Mouse (Mus musculus) neural tube, embryonic 14.5 days (tissue): ENCODE results near the gene Srbd1. TPM values are rescaled to one million over a fixed set of nuclear protein-coding genes. Genes with fewer than 3 reads are reported as not detected.

Source experiments
- ATAC-seq: fragments of 200-750 bp; cut with Nextera tagmentation; 2 replicates; pipeline ENCODE4 v1.8.0; 2017; ENCODE audit warnings: low read depth, mild to moderate bottlenecking, moderate TSS enrichment, moderate library complexity
- H3K27ac ChIP-seq: fragments of 300-500 bp; sonication (generic); 2 replicates; pipeline ENCODE4 v1.5.1; 2014; ENCODE audit warnings: low read depth, mild to moderate bottlenecking, control low read depth, low read length, moderate library complexity, mixed read lengths
- H3K27me3 ChIP-seq: fragments of 300-500 bp; sonication (generic); 2 replicates; pipeline ENCODE4 v1.6.1; 2014; ENCODE audit warnings: low read length; ENCODE audit not compliant: control insufficient read depth, insufficient read depth
- H3K36me3 ChIP-seq: fragments of 300-500 bp; sonication (generic); 2 replicates; pipeline ENCODE4 v1.6.1; 2014; ENCODE audit warnings: low read length, mixed read lengths; ENCODE audit not compliant: control insufficient read depth, insufficient read depth
- H3K4me1 ChIP-seq: fragments of 300-500 bp; sonication (generic); 2 replicates; pipeline ENCODE4 v1.6.1; 2014; ENCODE audit warnings: low read length; ENCODE audit not compliant: control insufficient read depth, insufficient read depth
- H3K4me2 ChIP-seq: fragments of 300-500 bp; sonication (generic); 2 replicates; pipeline ENCODE4 v1.6.1; 2014; ENCODE audit warnings: mild to moderate bottlenecking, low read depth, low read length, control low read depth
- H3K4me3 ChIP-seq: fragments of 300-500 bp; sonication (generic); 2 replicates; pipeline ENCODE4 v1.5.1; 2014; ENCODE audit warnings: low read depth, low read length, control low read depth, mixed read lengths
- H3K9ac ChIP-seq: fragments of 300-500 bp; sonication (generic); replicated peaks from 2 replicates; pipeline ENCODE4 v1.6.1; 2014; ENCODE audit warnings: low read depth, mild to moderate bottlenecking, control low read depth, low read length, mixed read lengths
- H3K9me3 ChIP-seq: fragments of 300-500 bp; sonication (generic); 2 replicates; pipeline ENCODE4 v1.6.1; 2016; ENCODE audit warnings: low read length; ENCODE audit not compliant: control insufficient read depth
- WGBS: fragments of 180-500 bp; shearing (Covaris S2); extraction: QIAGEN DNeasy Blood & Tissue Kit; methylation state at CpG from one replicate; pipeline ENCODE4 v1.1.7; 2014; 5-methylcytosine and 5-hydroxymethylcytosine counted together
- polyA plus RNA-seq: library from polyadenylated mRNA; unstranded; fragments of >200 nt; fragmentation: Nextera tagmentation; extraction: Ambion mirVana; gene quantifications from 2 replicates; pipeline ENCODE4 v1.2.1, GENCODE M21; 2014

Gene Srbd1
- polyA plus RNA-seq, 1 experiment from 2014 or later: 8.9 TPM

DNA sequence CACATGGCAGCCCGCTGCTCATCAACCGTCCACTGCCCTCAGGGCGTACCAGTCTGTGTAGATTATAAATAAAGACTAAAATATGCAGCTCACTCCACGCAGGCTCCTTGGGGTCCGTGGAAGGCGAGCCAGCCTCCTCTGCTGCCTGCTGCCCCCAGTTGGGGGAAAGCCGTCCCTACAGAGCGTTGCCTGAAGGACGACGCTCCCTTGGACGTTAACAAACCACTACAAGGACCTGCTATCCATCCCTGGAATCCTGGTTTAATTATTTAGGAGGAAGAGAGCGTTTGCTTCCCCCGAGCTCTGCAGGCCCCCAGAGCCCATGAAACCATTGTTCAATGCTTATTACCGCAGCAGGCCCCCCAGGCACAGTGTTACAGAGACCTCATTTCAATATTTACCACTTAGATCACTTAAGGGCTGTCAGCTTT is 201.4 kb downstream of the Srbd1 start:
- no peak overlapping the region for H3K27ac ChIP-seq
- ATAC-seq: peak; percentile 68
- H3K4me1 ChIP-seq: peaks cover 10% of the 10 kb centered on the region; the same call in 1 of the 2 replicates
- no peaks in the 10 kb centered on the region for H3K27me3 ChIP-seq
- no peak overlapping the region for H3K9ac ChIP-seq
- H3K36me3 ChIP-seq: no peaks in the 10 kb centered on the region
- peak overlapping the region; percentile 3; the same call in 1 of the 2 replicates for H3K4me2 ChIP-seq
- H3K9me3 ChIP-seq: no peaks in the 10 kb centered on the region
- WGBS: 20% methylated on average over 14 of the region's 14 CpGs
- H3K4me3 ChIP-seq: no peak overlapping the region

DNA sequence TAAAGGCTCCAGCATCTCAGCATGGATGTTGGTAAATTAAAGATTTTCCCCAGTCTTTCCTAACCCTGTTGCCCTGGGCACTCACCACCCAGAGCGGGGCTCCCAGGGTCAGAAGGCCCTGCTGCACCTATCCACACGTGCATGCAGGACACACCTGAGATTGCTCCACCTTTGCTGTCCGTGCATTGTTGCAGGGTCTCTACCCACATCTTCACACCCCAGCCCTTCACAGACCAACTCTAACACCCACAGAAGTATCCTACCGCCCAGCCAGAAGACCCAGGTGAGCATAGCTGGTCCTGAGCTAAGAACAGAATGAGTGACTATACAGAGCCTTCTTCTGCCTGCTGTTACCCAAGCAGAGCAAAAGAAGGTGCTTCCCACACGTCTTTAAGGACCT is 201.9 kb downstream of the Srbd1 start:
- 86% methylated on average over 5 of the region's 5 CpGs for WGBS
- ATAC-seq: 0 out of 2 replicates have a peak, but pooled peaks have one; percentile 39
- Histone ChIP-seq H3K9me3 (no peaks in the 10 kb centered on the region), H3K4me1 (peaks cover 10% of the 10 kb centered on the region; the same call in 1 of the 2 replicates), H3K27me3 (no peaks in the 10 kb centered on the region), H3K27ac (no peak overlapping the region), H3K4me3 (no peak overlapping the region), H3K36me3 (no peaks in the 10 kb centered on the region), H3K4me2 (0 out of 2 replicates have a peak overlapping the region, but pooled peaks have one; percentile 3), H3K9ac (no peak overlapping the region)

DNA sequence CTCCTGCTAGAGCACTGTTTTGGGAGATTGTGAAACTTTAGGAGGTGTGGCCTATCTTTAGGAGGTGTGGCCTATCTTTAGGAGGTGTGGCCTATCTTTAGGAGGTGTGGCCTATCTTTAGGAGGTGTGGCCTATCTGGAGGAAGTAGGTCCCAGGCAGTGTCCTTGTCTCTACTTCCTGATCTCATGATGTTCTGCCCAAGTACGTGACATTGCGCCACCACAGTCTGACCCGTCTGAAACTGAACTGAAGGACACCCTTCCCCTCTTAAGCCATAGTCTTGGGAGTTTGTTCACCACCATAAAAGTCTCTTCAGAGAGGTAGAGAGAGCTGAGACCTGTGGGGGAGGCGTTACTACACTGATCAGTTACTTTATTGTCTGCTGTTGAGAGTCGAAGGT is 202.9 kb downstream of the Srbd1 start:
- Histone ChIP-seq H3K9ac (no peak overlapping the region), H3K4me2 (no peak overlapping the region), H3K36me3 (no peaks in the 10 kb centered on the region), H3K27ac (no peak overlapping the region), H3K4me3 (no peak overlapping the region), H3K27me3 (no peaks in the 10 kb centered on the region), H3K9me3 (no peaks in the 10 kb centered on the region), H3K4me1 (peaks cover 10% of the 10 kb centered on the region; the same call in 1 of the 2 replicates)
- ATAC-seq: no peak
- 89% methylated on average over 5 of the region's 5 CpGs for WGBS

DNA sequence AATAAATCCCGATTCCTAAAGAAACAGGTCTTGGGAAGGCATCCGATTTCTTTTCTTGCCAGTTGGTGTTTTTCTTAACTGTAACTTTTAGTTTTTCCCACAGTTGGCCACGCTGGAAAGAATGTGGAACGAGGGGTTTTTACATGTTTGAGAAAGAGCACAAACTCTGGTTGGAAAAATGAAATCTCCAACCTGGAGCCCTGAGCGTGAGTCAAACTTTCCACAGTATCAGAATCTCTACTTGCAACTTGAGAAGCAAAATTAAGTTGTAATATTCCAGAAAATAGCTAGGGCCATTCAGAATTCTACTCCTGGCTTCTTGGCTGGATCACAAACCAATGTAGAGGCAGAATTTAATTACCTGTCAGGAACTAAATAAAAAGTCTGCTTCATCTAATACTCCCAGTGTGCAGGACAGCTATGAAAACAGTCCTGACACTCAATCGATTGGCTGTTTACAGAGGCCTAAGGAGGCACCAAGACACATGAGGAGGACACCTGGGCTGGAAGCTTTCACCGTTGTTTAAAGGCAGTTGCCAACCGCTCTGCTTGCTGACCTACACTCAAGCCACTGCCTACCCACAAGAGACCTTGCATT is 203.7 kb downstream of the Srbd1 start:
- WGBS: 90% methylated on average over 8 of the region's 8 CpGs
- no peaks in the 10 kb centered on the region for H3K9me3 ChIP-seq
- ATAC-seq: no peak

DNA sequence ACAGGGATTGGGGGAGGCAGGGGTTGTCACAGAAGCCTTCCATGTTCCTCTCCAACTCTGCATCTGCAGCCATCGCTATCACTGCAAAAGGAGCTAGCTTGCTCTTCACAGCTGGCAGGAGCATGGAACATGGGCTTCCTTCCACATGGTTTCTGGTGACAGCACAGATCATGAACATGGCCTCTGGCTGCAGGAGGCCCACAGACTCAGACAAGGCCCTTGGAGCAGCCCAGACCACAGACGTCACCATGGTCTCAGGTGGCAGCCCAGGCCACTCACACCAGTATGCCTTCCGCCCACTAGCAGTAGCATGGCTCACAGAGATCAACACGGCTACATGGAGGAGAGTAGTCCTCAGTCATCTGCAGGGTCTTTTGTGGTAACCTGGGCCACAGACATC is 207.8 kb downstream of the Srbd1 start:
- Histone ChIP-seq H3K9me3 (no peaks in the 10 kb centered on the region), H3K4me3 (no peak overlapping the region), H3K4me2 (no peak overlapping the region), H3K9ac (no peak overlapping the region), H3K27ac (no peak overlapping the region), H3K27me3 (no peaks in the 10 kb centered on the region), H3K4me1 (0 out of 2 replicates have a peak, but pooled peaks cover 6% of the 10 kb centered on the region), H3K36me3 (no peaks in the 10 kb centered on the region)
- ATAC-seq: no peak
- WGBS: 94% methylated on average over 4 of the region's 4 CpGs

More for the DNA sequence above, 203.7 kb downstream of the Srbd1 start:
- Histone ChIP-seq H3K36me3 (no peaks in the 10 kb centered on the region), H3K4me3 (no peak overlapping the region), H3K27ac (no peak overlapping the region), H3K4me2 (no peak overlapping the region), H3K9ac (no peak overlapping the region), H3K27me3 (no peaks in the 10 kb centered on the region), H3K4me1 (peaks cover 10% of the 10 kb centered on the region; the same call in 1 of the 2 replicates)

DNA sequence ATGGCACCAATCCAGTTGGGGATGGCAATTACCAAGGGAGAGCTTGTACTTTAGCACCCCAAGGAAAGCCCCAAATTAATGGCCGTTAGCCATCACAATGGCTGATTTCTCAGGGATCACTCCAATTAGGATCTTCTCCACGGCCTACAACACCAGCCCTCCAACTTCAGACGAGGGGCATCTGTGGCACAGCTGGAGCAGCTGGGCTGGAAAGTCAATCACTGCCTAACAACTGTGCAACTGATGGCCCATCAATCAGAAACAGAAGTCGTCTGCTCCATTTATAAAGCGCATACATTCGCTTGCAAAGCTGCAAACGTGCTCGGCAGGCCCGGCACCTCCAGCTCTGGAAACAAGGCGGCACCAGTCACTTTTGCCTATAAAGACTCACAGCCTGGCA is 209.7 kb downstream of the Srbd1 start:
- no peak overlapping the region for H3K4me2 ChIP-seq
- ATAC-seq: peak; percentile 75; the same call in 1 of the 2 replicates
- no peaks in the 10 kb centered on the region for H3K9me3 ChIP-seq
- H3K4me1 ChIP-seq: 0 out of 2 replicates have a peak, but pooled peaks cover 6% of the 10 kb centered on the region
- 19% methylated on average over 10 of the region's 10 CpGs for WGBS
- no peak overlapping the region for H3K4me3 ChIP-seq
- no peak overlapping the region for H3K9ac ChIP-seq
- peak overlapping the region; percentile 40; the same call in 1 of the 2 replicates for H3K27ac ChIP-seq
- H3K27me3 ChIP-seq: no peaks in the 10 kb centered on the region
- H3K36me3 ChIP-seq: no peaks in the 10 kb centered on the region

Other genes starting within 250 kb of the Srbd1 start
- 40.8 and 44.3 TPM in 2 replicates for gene Prkce, start 22.6 kb upstream of the Srbd1 start, polyA plus RNA-seq